Mouse (Mus musculus): ENCODE measurements around the gene Clta. TPM values are rescaled to one million over a fixed set of nuclear protein-coding genes. Genes with fewer than 3 reads are reported as not detected.
A peak's percentile ranks its signal among the peaks of the same experiment; 100 is the strongest.

The Clta gene
- total and polyA plus RNA-seq, 2 experiments from 2014 or later = 366 to 379 TPM

DNA sequence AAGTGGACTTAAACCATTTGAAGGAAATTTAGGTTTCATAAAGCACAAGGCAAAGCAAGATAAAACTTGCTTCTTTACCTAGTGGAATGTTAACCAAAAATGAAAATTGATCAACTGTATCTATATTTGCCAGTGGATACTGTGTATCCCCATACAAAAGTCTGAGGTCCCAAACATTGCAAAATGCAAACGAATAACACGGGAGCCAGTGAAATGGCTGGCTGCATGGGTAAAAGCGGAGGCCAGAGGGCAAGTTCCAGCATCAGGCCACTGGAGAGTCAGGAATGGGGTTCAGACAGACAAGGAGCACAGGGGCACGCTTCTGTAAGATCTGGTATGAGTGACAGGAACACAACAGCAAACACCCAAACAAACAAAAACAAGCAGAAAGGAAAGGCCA, 66.4 kb downstream of the Clta start:
- Histone ChIP-seq H3K4me2 (ENCODE audit: low read depth, low read length) (peak overlapping the region; percentile 77), H3K4me3 (ENCODE audit: low read length) (no peak overlapping the region), H3K27me3 (ENCODE audit: insufficient read depth, low read length) (no peaks in the 10 kb centered on the region)

DNA sequence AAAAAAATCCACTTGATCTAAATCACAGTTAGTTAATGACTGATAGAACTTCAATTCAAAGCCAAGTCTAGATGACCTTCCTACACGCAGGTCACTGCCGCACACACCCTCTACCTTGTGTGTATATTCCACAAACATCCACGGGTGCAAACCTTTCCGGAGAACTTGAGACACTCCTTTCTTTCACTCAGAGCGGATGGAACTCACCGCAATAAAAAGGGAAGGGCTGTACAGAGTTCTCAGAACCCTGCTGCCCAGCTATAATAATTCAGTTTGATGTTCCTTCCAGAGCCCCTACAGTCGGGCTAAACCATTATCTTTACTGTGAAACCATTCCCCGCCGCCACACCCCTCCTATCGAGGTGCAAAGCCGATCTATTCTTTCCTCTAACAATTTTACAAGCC, 67.5 kb downstream of the Clta start:
- WGBS = 3% methylated on average over 11 of the region's 11 CpGs
- Histone ChIP-seq H3K4me3 (ENCODE audit: low read length) (peak overlapping the region; percentile 99), H3K27ac (peak overlapping the region; percentile 85), H3K36me3 (ENCODE audit: insufficient read depth, low read length) (no peaks in the 10 kb centered on the region), H3K4me1 (ENCODE audit: insufficient read depth, low read length) (0 out of 2 replicates have a peak, but pooled peaks cover 9% of the 10 kb centered on the region), H3K27me3 (ENCODE audit: insufficient read depth, low read length) (no peaks in the 10 kb centered on the region), H3K4me2 (ENCODE audit: low read depth, low read length) (peak overlapping the region; percentile 77), H3K9me3 (ENCODE audit: low read length) (no peaks in the 10 kb centered on the region), H3K9ac (replicated peaks; ENCODE audit: low read length) (peak overlapping the region; percentile 87)
- ATAC-seq = no peak
- peak; percentile 45 for DNase-seq (ENCODE audit: low spot score)
- TF ChIP-seq CTCF (IDR thresholded peaks at IDR 0.05; ENCODE audit: low read depth) = no peak

More for the DNA sequence above, 66.4 kb downstream of the Clta start:
- no peak for TF ChIP-seq CTCF (IDR thresholded peaks at IDR 0.05; ENCODE audit: low read depth)
- Histone ChIP-seq H3K4me1 (ENCODE audit: insufficient read depth, low read length) (0 out of 2 replicates have a peak, but pooled peaks cover 9% of the 10 kb centered on the region), H3K9ac (replicated peaks; ENCODE audit: low read length) (no peak overlapping the region), H3K36me3 (ENCODE audit: insufficient read depth, low read length) (no peaks in the 10 kb centered on the region), H3K27ac (no peak overlapping the region), H3K9me3 (ENCODE audit: low read length) (no peaks in the 10 kb centered on the region)
- 60% methylated on average over 4 of the region's 4 CpGs for WGBS
- no peak for ATAC-seq
- no peak for DNase-seq (ENCODE audit: low spot score)

DNA sequence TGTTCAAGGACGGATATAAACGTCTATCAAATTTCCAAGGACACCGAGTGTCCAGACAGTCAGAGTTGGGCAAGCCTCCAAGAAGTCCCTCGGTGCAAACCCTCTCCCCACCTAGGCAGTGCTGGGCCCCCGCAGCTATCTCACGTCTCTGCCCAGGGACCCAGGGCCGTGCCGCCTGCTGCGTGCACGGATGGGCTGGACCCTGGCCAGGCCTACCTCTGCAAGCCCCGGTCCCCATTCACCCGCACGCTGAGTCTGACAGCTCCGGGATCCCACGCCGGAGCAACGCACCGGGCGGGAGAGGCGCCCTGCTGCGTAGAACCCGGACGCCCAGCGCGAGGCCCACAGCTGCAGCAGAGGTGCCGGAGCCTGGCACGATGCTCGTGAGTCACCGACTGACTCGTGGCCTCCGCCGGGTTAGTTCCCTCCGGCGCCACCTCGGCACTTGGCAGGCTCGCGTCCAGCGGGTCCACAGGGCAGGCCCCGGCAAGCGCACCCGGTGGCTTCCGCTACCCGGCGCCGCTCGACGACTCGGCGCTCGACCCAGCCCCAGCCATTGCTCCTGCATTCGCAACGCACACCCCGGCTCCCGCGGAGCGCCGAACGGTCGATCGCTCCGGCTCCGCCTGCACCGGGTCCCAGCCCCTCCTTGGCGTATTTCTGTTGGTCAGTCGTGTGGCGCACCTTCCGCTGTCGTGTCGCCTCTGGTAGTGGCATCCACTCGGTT, 68.1 kb downstream of the Clta start:
- H3K4me1 ChIP-seq (ENCODE audit: insufficient read depth, low read length) = 0 out of 2 replicates have a peak, but pooled peaks cover 9% of the 10 kb centered on the region
- no peaks in the 10 kb centered on the region for H3K9me3 ChIP-seq (ENCODE audit: low read length)
- H3K27me3 ChIP-seq (ENCODE audit: insufficient read depth, low read length) = no peaks in the 10 kb centered on the region
- ATAC-seq (peak; percentile 98), DNase-seq (ENCODE audit: low spot score) (peak; percentile 96)
- peak overlapping the region; percentile 77 for H3K4me2 ChIP-seq (ENCODE audit: low read depth, low read length)
- no peak for TF ChIP-seq CTCF (IDR thresholded peaks at IDR 0.05; ENCODE audit: low read depth)
- H3K27ac ChIP-seq = peak overlapping the region; percentile 85
- peak overlapping the region; percentile 87 for H3K9ac ChIP-seq (replicated peaks; ENCODE audit: low read length)
- peak overlapping the region; percentile 99 for H3K4me3 ChIP-seq (ENCODE audit: low read length)
- H3K36me3 ChIP-seq (ENCODE audit: insufficient read depth, low read length) = no peaks in the 10 kb centered on the region
- under 1% methylated on average over 64 of the region's 70 CpGs for WGBS

DNA sequence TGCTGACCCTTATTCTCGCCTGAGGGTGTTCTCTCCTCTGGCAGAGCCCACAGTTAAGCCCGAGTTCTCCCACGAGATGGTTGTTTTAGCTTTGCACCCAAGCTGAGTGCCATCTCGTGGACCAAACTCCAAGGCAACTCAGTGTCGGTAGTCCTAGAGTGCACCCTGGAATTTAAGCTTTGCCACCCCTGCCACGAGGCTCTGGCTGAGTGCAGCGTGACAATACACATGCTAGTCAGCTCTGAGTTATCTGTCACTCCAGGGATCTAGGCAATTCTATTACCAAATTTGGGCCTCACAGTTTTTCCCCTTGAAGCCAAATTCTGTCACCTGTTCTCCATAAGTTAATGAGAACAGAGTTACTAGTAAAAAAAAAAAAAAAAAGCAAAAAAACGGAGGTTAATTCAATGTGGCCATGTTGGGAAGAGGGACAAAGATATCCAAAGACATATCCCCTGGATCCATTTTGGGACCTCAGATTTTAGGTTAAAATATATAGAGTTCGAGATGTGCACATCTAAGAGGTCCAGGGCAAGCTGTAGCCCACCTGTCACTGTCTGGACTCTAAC, 68.7 kb downstream of the Clta start:
- no peak for DNase-seq (ENCODE audit: low spot score)
- H3K36me3 ChIP-seq (ENCODE audit: insufficient read depth, low read length) = no peaks in the 10 kb centered on the region
- H3K4me3 ChIP-seq (ENCODE audit: low read length) = peak overlapping the region; percentile 99
- H3K4me2 ChIP-seq (ENCODE audit: low read depth, low read length) = peak overlapping the region; percentile 77
- peak; percentile 83 for ATAC-seq
- 0 out of 2 replicates have a peak, but pooled peaks cover 9% of the 10 kb centered on the region for H3K4me1 ChIP-seq (ENCODE audit: insufficient read depth, low read length)
- TF ChIP-seq CTCF (IDR thresholded peaks at IDR 0.05; ENCODE audit: low read depth) = peak; percentile 28
- no peaks in the 10 kb centered on the region for H3K27me3 ChIP-seq (ENCODE audit: insufficient read depth, low read length)
- H3K27ac ChIP-seq = peak overlapping the region; percentile 85
- H3K9me3 ChIP-seq (ENCODE audit: low read length) = no peaks in the 10 kb centered on the region
- H3K9ac ChIP-seq (replicated peaks; ENCODE audit: low read length) = peak overlapping the region; percentile 87
- WGBS = 10% methylated on average over 9 of the region's 9 CpGs

DNA sequence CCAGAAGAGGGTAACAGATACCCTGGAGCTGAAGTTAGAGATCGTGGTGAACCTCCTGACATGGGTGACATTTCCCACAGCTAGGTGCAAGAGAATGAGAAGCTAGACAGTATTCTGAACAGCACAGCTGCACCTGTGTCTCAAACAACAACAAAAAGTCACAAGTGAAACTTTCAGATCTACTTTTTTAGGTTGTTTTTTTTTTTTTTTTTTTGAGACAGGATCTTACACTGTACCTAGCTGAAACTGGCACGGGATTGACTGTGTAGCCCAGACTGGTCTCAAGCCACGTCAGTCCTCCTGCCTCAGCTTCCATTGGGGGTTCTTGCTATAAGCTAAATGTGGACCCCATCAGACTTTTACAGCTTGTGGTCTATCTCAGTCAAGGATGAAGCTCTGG, 69.5 kb downstream of the Clta start:
- Histone ChIP-seq H3K36me3 (ENCODE audit: insufficient read depth, low read length) (no peaks in the 10 kb centered on the region), H3K27ac (no peak overlapping the region), H3K4me3 (ENCODE audit: low read length) (no peak overlapping the region), H3K4me1 (ENCODE audit: insufficient read depth, low read length) (0 out of 2 replicates have a peak, but pooled peaks cover 9% of the 10 kb centered on the region), H3K9me3 (ENCODE audit: low read length) (no peaks in the 10 kb centered on the region), H3K9ac (replicated peaks; ENCODE audit: low read length) (no peak overlapping the region), H3K27me3 (ENCODE audit: insufficient read depth, low read length) (no peaks in the 10 kb centered on the region), H3K4me2 (ENCODE audit: low read depth, low read length) (no peak overlapping the region)
- no peak for DNase-seq (ENCODE audit: low spot score)
- no peak for ATAC-seq
- 83% methylated on average over 3 of the region's 3 CpGs for WGBS
- TF ChIP-seq CTCF (IDR thresholded peaks at IDR 0.05; ENCODE audit: low read depth) = no peak

DNA sequence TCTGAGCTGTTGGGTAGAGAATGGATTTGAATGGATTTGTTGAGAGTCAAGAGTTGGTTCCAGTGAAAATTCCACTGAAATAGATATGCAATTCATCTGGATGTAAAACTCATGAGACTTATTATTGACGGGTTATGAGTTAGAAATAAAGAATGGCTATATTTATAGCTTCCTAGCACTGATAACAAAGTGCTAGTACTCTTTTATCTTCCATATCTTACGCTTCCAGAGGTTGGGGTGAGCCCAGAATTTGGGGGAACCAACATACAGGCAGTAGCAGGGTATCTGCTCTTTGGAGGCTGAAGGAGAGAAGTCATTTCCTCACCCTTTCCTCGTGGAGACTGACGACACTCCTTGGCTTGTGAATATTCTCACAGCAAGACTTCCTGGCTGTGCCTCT, 70.2 kb downstream of the Clta start:
- H3K9ac ChIP-seq (replicated peaks; ENCODE audit: low read length) = no peak overlapping the region
- no peak for DNase-seq (ENCODE audit: low spot score)
- H3K27me3 ChIP-seq (ENCODE audit: insufficient read depth, low read length) = no peaks in the 10 kb centered on the region
- no peak overlapping the region for H3K4me2 ChIP-seq (ENCODE audit: low read depth, low read length)
- no peak overlapping the region for H3K4me3 ChIP-seq (ENCODE audit: low read length)
- no peak overlapping the region for H3K27ac ChIP-seq
- no peak for TF ChIP-seq CTCF (IDR thresholded peaks at IDR 0.05; ENCODE audit: low read depth)
- H3K36me3 ChIP-seq (ENCODE audit: insufficient read depth, low read length) = no peaks in the 10 kb centered on the region
- H3K4me1 ChIP-seq (ENCODE audit: insufficient read depth, low read length) = 0 out of 2 replicates have a peak, but pooled peaks cover 9% of the 10 kb centered on the region
- H3K9me3 ChIP-seq (ENCODE audit: low read length) = no peaks in the 10 kb centered on the region
- 83% methylated on average over 4 of the region's 4 CpGs for WGBS
- ATAC-seq = no peak
